In the genomic region with DNA sequence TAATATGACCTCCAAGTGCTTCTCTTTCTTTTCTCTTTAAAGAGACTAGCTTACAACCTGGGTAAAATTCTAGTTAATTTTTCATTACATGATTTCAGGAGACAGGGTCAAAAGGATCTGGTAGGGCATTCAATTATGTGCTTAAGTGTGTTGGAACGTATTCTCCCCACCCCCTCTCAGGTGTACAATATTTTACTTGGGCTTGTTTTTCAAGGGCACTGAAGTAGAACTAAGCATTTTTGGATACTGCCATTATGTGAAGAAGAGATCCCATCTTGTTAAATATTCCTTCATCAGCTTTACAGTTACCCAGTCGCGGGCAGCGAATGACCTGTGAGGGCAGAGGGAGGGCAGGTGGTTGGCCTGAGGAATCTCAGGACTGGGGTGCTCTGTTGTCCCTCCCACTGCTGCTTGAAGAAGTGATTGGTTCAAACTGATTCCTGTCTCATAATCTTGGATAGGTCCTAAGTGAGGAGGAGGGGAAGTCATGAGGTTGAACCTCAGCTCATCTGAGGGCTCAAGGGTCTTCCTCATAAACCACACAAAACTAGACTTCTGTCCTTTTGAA, we compare ENCODE assay signal across 11 mouse cellular contexts.
"Had no signal": no experiment of that assay in that cellular context is flagged by ENCODE, and none has a peak within 500 bp of the region (broad histone marks: within the 10 kb centered on the region; RNA-seq: fewer than 3 reads in every experiment).

No protein-coding gene starts in this region.

- H3K9me3 ChIP-seq: hindbrain, embryonic 13.5 days; intestine, embryonic 15.5 days; limb, embryonic 15.5 days; liver, embryonic 12.5 days; lung, embryonic 15.5 days; midbrain, embryonic 13.5 days had no signal

- H3K36me3 ChIP-seq: hindbrain, embryonic 13.5 days; intestine, embryonic 15.5 days; limb, embryonic 15.5 days; liver, embryonic 12.5 days; lung, embryonic 15.5 days; midbrain, embryonic 13.5 days had no signal

- H3K4me3 ChIP-seq: hindbrain, embryonic 13.5 days; intestine, embryonic 15.5 days; limb, embryonic 15.5 days; liver, embryonic 12.5 days; lung, embryonic 15.5 days; midbrain, embryonic 13.5 days had no signal

- H3K27ac ChIP-seq: hindbrain, embryonic 13.5 days; hindbrain, postnatal 0 days; intestine, embryonic 15.5 days; limb, embryonic 15.5 days; liver, embryonic 12.5 days; lung, embryonic 15.5 days; midbrain, embryonic 13.5 days had no signal

- H3K4me1 ChIP-seq: hindbrain, embryonic 13.5 days; intestine, embryonic 15.5 days; limb, embryonic 15.5 days; liver, embryonic 12.5 days; lung, embryonic 15.5 days; midbrain, embryonic 13.5 days had no signal

- DNase-seq: lung, postnatal 14 days; right cerebral cortex, postnatal 25 days; thymus, adult 2 months; thymus, postnatal 25 days had no signal

- H3K27me3 ChIP-seq: hindbrain, embryonic 13.5 days; intestine, embryonic 15.5 days; limb, embryonic 15.5 days; liver, embryonic 12.5 days; lung, embryonic 15.5 days; midbrain, embryonic 13.5 days had no signal
